Mouse (Mus musculus) bone marrow macrophage, adult 2 months (primary cell): ENCODE measurements at regions not wholly inside any gene's neighbourhood (a gene's known extent, or its start where the extent isn't known, plus 50 kb on each side); places are given as distances from the start of the nearest gene placed in this dataset.

Experiments used
- CTCF ChIP-seq: IDR thresholded peaks from 2 replicates; pipeline ENCODE4 v1.5.1; 2012; ENCODE audit warnings: low read depth, mild to moderate bottlenecking, low read length, moderate library complexity
- POLR2A ChIP-seq: IDR thresholded peaks from 2 replicates; pipeline ENCODE4 v1.6.1; 2012; ENCODE audit warnings: mild to moderate bottlenecking, low read depth, low read length, borderline replicate concordance

- no peak for TF ChIP-seq CTCF
- no peak for TF ChIP-seq POLR2A
These were observed 292.4 kb downstream of the Klf6 start for GRCm38 (mm10) chr13:6153657-6154056.
